Mouse (Mus musculus) heart, adult 11 months (tissue): Measurements from ENCODE around the gene Upk1a.

Experiments used
- DNase-seq: peaks from one replicate; pipeline ENCODE4 v3.0.0; 2022

The Upk1a gene

DNA sequence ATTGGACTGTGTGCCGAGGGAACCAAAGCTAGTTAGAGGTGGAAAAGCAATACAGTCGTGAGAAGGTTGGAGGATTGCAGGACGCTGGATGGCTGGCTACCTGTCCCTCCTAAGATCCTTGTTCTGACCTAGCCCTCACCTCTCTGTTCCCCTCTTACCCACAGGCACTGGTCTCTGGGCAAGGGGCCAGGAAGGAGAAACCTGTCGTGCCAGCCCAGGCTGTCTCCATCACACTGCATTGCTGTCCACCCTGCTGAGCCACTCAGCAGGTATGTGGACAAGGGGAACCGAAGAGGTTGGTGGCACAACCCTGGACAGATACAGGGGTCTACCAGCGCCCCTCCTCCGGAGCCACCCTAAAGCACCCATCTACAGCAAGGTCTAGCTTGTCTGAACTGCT, 12.0 kb downstream of the Upk1a start:
- no peak for DNase-seq

GRCm38 (mm10) chr7:30599933-30600353, 12.7 kb downstream of the Upk1a start:
- DNase-seq = peak; percentile 99

- DNase-seq = no peak
Measured at GRCm38 (mm10) chr7:30598786-30599185, 13.9 kb downstream of the Upk1a start, which contains the start of gene Zbtb32. Zbtb32 (minus strand) TSS chr7:30598909.

DNA sequence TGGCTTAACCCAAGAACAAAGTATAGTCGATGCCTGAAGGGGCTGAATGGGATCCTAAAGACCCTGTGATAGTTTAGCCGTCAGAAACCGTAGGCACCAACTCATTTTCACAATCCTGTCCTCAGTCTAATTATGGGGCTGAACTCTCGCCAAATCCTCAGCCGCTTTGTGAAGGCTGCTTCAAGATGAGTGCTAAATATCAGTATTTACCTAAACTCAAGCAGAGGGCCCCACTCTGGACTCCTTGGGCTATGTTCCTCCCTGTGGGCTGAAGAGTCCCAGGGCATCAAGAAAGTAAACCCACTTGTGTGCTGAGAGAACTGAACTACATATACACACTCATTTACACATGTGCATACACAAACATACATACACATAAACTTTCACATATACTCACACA, 15.8 kb downstream of the Upk1a start:
- no peak for DNase-seq

- no peak for DNase-seq
Measured at GRCm38 (mm10) chr7:30596093-30596492, 16.6 kb downstream of the Upk1a start.

DNA sequence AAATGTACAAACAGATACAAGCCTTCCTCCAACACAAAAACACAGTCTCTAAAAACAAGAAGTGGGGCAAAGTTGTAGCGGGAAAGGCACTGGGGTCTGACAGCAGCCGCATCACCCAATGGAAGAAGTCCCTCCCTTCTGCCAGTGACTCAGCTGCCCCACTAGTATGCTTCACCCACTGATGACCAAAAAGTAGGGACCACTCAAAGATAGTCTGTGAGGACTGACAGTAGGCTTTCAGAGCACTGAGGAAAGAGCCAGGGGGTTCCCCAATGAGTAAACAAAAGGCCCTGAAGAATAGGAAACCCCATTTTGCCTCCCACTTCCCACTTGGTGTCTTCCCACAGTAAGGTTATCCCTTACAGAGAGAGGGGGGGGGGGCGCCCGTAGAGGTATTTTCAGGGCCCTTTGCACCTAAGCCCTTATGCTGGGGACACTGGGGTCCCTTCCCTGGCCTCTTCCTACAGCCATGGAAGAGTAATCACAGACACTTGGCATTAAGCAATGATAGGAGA, 18.1 kb downstream of the Upk1a start:
- DNase-seq = no peak

GRCm38 (mm10) chr7:30593579-30594509, 18.8 kb downstream of the Upk1a start:
- no peak for DNase-seq

GRCm38 (mm10) chr7:30592772-30593423, 19.7 kb downstream of the Upk1a start:
- DNase-seq = no peak

DNA sequence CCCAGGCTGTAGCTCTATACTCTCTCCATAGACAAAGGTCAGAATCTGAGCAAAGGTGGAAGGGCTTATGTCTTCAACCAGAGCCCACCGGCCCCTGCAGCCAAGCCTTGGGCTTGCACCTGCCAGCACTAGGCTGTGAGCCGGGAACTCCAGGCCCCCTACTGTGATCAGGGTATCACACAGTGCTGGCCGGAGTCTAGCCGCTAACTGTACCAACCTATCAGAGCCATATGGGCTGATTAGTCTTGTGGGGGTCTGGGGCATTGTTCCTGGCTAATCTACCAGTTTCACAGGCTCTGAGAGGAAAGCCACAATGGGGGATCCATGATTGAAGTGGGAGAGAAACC, 21.1 kb downstream of the Upk1a start:
- no peak for DNase-seq

DNA sequence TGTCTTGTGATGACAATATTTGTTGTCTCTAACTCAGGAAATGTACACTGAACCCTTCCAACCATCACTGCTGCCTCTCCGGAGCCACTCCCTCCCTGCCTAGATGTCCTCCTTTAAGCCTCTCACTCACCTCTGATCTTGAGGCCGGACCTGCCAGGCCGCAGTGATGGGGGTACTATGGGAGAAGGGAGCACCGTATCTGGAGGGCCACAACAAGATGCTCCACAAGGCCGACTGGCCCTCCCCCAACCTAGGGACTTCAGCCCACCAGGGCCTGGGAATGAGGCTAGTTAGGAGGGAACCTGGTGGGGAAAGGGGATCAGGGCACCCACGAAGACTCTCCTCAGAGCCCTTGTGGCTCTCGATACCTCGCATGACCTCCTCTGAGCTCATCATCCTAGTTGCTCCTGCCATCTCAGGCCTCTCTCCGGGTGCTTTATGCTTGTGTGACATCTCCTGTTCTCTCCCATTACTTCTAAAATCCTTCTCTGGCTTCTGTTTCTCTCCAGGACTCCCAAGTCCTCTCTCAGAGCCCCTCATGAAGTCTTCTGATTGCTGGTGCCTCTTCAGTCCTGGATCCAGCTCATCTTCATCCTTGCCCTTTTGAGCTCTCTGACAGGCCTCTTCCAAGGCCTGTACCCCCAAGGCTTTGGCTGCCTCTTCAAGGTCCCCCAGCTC, 21.6 kb downstream of the Upk1a start:
- DNase-seq = peak; percentile 88

GRCm38 (mm10) chr7:30589435-30590301, 23.0 kb downstream of the Upk1a start:
- DNase-seq = peak; percentile 98

- peak; percentile 100 for DNase-seq
Measured at GRCm38 (mm10) chr7:30588676-30589434, 23.8 kb downstream of the Upk1a start, which contains the start of gene Kmt2b. Kmt2b (minus strand) TSS chr7:30588726.

GRCm38 (mm10) chr7:30587842-30588667, 24.6 kb downstream of the Upk1a start:
- no peak for DNase-seq

DNA sequence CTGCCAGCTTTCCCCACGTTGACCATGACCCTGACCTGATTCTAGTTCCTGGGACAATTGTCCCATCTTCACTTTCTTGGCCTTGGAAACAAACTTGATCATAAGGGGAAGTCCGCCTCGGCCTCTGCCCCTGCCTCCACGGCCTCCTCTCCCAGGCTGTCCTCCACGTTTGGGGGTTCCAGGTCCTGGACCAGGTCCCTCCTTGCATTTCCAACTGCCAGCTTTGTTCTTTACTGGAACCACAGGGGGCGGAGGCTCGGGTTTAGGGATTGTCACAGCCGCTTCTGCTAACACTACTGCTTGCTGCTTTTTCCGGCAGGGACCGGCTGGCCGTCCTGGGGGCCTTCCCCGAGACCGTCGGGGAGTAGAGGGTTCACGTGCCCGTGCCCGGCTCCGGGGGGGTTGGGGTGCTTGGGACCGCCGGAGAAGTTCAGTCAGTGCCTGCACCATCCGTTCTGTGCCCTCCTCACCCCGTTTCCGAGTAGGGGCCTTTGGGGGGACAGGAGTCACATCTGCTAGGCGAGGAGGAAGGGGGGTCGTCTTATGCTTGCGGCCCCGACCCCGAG, 26.1 kb downstream of the Upk1a start:
- DNase-seq = peak; percentile 91

DNA sequence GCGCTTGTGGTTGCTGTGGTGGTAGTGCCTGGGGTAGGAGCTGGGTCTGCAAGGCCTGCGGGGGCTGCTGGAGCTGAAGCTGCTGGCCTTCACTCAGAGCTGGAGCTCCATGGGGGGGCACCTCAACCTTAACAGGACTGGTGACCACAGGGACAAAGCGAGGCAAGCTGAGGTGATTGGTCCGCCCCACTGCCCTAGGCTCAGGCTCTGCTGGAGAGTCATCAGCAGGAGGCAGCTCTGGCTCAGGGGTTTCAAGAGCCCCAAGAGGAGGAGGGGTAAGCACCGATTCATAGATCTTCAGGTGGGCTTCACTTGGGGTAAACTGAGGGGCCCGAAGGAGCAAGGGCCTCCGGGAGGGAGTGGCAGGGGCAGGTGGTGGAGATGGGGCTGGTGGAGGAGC, 27.5 kb downstream of the Upk1a start:
- DNase-seq = peak; percentile 93

- DNase-seq = no peak
Measured at GRCm38 (mm10) chr7:30584339-30584738, 28.3 kb downstream of the Upk1a start.

DNA sequence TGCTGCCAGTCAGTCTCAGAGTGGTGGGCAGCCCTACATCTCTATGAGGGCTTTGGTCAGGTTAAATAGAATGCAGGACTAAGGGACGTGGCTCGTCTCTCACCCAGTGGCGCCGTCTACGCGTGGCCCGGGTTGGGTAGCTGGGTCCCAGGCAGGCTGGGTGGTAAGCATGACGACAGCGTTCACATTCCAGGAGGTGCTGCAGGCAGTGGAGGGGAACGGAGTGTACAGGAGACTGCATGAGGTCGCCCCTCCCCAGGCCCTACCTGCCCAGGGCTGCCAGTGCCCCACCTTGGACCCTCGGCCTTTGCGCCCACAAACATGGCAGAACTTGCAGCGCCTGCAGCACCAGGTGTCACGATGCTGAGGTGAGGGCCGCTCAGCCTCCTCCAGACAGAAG, 31.1 kb downstream of the Upk1a start:
- DNase-seq = peak; percentile 87

GRCm38 (mm10) chr7:30579950-30580349, 32.7 kb downstream of the Upk1a start:
- DNase-seq = no peak

- peak; percentile 97 for DNase-seq
Measured at GRCm38 (mm10) chr7:30572969-30573368, 39.7 kb downstream of the Upk1a start.

- peak; percentile 88 for DNase-seq
Measured at GRCm38 (mm10) chr7:30572389-30572788, 40.3 kb downstream of the Upk1a start.
